Comparison of ENCODE assay signal across 13 mouse cellular contexts in the genomic region with DNA sequence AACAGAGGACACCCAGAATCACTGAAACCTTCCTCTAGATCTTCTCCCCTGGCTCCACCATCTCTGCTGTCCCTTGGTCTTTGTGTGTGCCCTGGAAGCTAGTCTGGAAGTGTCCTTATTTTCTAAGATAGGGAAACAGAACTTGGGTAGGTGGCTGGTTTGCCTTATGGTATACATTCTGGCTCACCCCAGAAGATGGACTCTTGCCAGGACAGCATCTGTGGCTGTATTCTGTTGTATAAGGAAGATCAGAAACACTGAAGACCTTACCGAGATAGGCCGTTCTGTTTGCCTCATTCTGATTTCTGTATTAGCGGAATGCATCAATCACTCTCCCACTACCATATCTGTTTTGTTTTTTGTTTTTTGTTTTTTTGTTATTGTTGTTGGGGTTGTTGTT.
"Had no signal": no experiment of that assay in that cellular context is flagged by ENCODE, and none has a peak within 500 bp of the region (broad histone marks: within the 10 kb centered on the region; RNA-seq: fewer than 3 reads in every experiment).

No protein-coding gene starts in this region.

- H3K27ac ChIP-seq: left cerebral cortex, adult 2 months; limb, embryonic 15.5 days; liver, embryonic 12.5 days; lung, embryonic 15.5 days; midbrain, embryonic 12.5 days; neural tube, embryonic 15.5 days had no signal

- DNase-seq: kidney, adult 18-20 months; kidney, postnatal 14 days; right cerebral cortex, adult 18-20 months; right cerebral cortex, postnatal 25 days; thymus, adult 18-20 months; thymus, postnatal 14 days had no signal

- H3K36me3 ChIP-seq: lung, embryonic 15.5 days had no signal

- ATAC-seq: liver, embryonic 12.5 days had no signal

- H3K4me1 ChIP-seq: limb, embryonic 15.5 days; liver, embryonic 12.5 days; lung, embryonic 15.5 days; midbrain, embryonic 12.5 days; neural tube, embryonic 15.5 days had no signal

- H3K4me3 ChIP-seq: left cerebral cortex, adult 2 months; limb, embryonic 15.5 days; liver, embryonic 12.5 days; lung, embryonic 15.5 days; midbrain, embryonic 12.5 days; myocyte; neural tube, embryonic 15.5 days had no signal

- H3K9me3 ChIP-seq: limb, embryonic 15.5 days; liver, embryonic 12.5 days; lung, embryonic 15.5 days; midbrain, embryonic 12.5 days; neural tube, embryonic 15.5 days had no signal

- H3K27me3 ChIP-seq: lung, embryonic 15.5 days had no signal

- H3K4me2 ChIP-seq: limb, embryonic 15.5 days; liver, embryonic 12.5 days; lung, embryonic 15.5 days; midbrain, embryonic 12.5 days; neural tube, embryonic 15.5 days had no signal

- H3K9ac ChIP-seq: limb, embryonic 15.5 days; liver, embryonic 12.5 days; lung, embryonic 15.5 days; midbrain, embryonic 12.5 days; neural tube, embryonic 15.5 days had no signal
